Mouse (Mus musculus) limb, embryonic 14.5 days (tissue): ENCODE results near the gene Sap18b. TPM values are rescaled to one million over a fixed set of nuclear protein-coding genes. Genes with fewer than 3 reads are reported as not detected.

ENCODE experiments used
- ATAC-seq: fragments of 200-750 bp; cut with Nextera tagmentation; 2 replicates; pipeline ENCODE4 v1.8.0; 2017; ENCODE audit warnings: low read depth, moderate number of reproducible peaks, moderate TSS enrichment; ENCODE audit not compliant: low FRiP score
- DNase-seq: peaks from one replicate; pipeline ENCODE4 v3.0.0-alpha.2; 2015; ENCODE audit warnings: low spot score
- H3K27ac ChIP-seq: fragments of 300-500 bp; sonication (generic); replicated peaks from 2 replicates; pipeline ENCODE4 v1.5.1; 2014; ENCODE audit warnings: low read depth, mild to moderate bottlenecking, low read length, moderate library complexity, mixed read lengths
- H3K27me3 ChIP-seq: fragments of 300-500 bp; sonication (generic); 2 replicates; pipeline ENCODE4 v1.6.1; 2014; ENCODE audit warnings: low read length, mixed read lengths; ENCODE audit not compliant: control insufficient read depth, insufficient read depth
- H3K36me3 ChIP-seq: fragments of 300-500 bp; sonication (generic); 2 replicates; pipeline ENCODE4 v1.6.1; 2014; ENCODE audit warnings: mild to moderate bottlenecking, low read length, moderate library complexity, mixed read lengths; ENCODE audit not compliant: control insufficient read depth, insufficient read depth
- H3K4me1 ChIP-seq: fragments of 300-500 bp; sonication (generic); 2 replicates; pipeline ENCODE4 v1.6.1; 2014; ENCODE audit warnings: antibody characterized with exemption, low read length, mixed read lengths; ENCODE audit not compliant: control insufficient read depth, insufficient read depth
- H3K4me2 ChIP-seq: fragments of 300-500 bp; sonication (generic); replicated peaks from 2 replicates; pipeline ENCODE4 v1.6.1; 2014; ENCODE audit warnings: low read depth, mild to moderate bottlenecking, low read length, moderate library complexity; ENCODE audit not compliant: severe bottlenecking
- H3K4me3 ChIP-seq: fragments of 300-500 bp; sonication (generic); replicated peaks from 2 replicates; pipeline ENCODE4 v1.5.1; 2014; ENCODE audit warnings: low read length
- H3K9ac ChIP-seq: fragments of 300-500 bp; sonication (generic); 2 replicates; pipeline ENCODE4 v1.6.1; 2014; ENCODE audit warnings: mild to moderate bottlenecking, low read depth, low read length, moderate library complexity; ENCODE audit not compliant: severe bottlenecking
- H3K9me3 ChIP-seq: fragments of 300-500 bp; sonication (generic); 2 replicates; pipeline ENCODE4 v1.6.1; 2016; ENCODE audit warnings: low read length; ENCODE audit not compliant: control insufficient read depth
- POLR2A ChIP-seq: fragments of 200-500 bp; IDR thresholded peaks from 2 replicates; pipeline ENCODE4 v1.8.0; 2012; ENCODE audit warnings: inconsistent platforms, mild to moderate bottlenecking, moderate library complexity, borderline replicate concordance; ENCODE audit not compliant: insufficient read depth, insufficient read length; ENCODE audit errors: extremely low read depth
- WGBS: fragments of 180-500 bp; shearing (Covaris S2); extraction: QIAGEN DNeasy Blood & Tissue Kit; methylation state at CpG from one replicate; pipeline ENCODE4 v1.1.7; 2014; 5-methylcytosine and 5-hydroxymethylcytosine counted together
- polyA plus RNA-seq, 2 experiments: library from polyadenylated mRNA; depleted of rRNA in 1 of 2; stranded (reverse) in 1 of 2; unstranded in 1 of 2; fragments of >200 nt; fragmentation: Nextera tagmentation in 1 of 2; extraction: Ambion mirVana in 1 of 2; gene quantifications; 2 replicates each; pipeline versions ENCODE4 v1.2.1 to v1.2.3; 2012 to 2014

The Sap18b gene
- polyA plus RNA-seq, 2 experiments, result 138 to 327 TPM

DNA sequence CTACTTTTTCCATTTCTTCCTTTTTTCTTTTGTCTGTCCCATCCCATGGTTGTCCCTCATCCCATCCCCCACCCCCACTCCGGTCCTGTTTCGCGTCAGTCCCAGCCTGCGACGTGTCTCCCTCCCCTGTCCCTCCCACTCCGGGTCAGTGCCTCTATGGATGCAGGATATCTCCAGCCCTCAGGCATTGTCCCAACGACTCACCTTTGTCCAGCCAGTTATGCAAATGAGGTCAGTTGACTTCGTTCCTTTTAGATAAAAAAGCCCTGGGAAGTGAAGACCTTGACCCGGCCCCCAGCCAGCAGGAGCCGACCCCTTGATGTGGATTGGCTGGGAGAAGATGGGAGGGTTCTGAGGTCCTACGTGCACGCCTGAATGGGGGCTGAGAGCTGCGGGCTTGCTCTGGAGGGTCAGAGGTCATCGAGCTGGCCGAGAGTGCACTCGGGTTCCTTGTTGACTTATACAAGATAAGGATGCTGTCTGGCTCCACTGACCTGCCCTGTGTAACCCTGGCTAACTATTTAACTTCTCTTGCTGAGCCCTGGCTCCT is 8.4 kb downstream of the Sap18b start:
- WGBS, result under 1% methylated on average over 16 of the region's 16 CpGs
- Histone ChIP-seq H3K27me3 (no peaks in the 10 kb centered on the region), H3K4me1 (no peaks in the 10 kb centered on the region; the same call in 1 of the 2 replicates), H3K36me3 (peaks cover 6% of the 10 kb centered on the region; the same call in 1 of the 2 replicates), H3K9ac (peak overlapping the region; percentile 54), H3K4me3 (peak overlapping the region; percentile 36), H3K4me2 (peak overlapping the region; percentile 56), H3K9me3 (no peaks in the 10 kb centered on the region), H3K27ac (no peak overlapping the region)
- TF ChIP-seq POLR2A, result no peak
- ATAC-seq, result peak; percentile 68; the same call in 1 of the 2 replicates
- DNase-seq, result no peak

GRCm38 (mm10) chr8:95835891-95836290 is 10.7 kb downstream of the Sap18b start:
- no peak for TF ChIP-seq POLR2A
- no peaks in the 10 kb centered on the region; the same call in 1 of the 2 replicates for H3K4me1 ChIP-seq
- peaks cover 21% of the 10 kb centered on the region for H3K36me3 ChIP-seq
- no peak overlapping the region for H3K9ac ChIP-seq
- no peak overlapping the region for H3K4me2 ChIP-seq
- no peaks in the 10 kb centered on the region for H3K9me3 ChIP-seq
- no peaks in the 10 kb centered on the region for H3K27me3 ChIP-seq
- ATAC-seq (no peak), DNase-seq (no peak)
- H3K27ac ChIP-seq, result no peak overlapping the region
- H3K4me3 ChIP-seq, result no peak overlapping the region
- 69% methylated on average over 4 of the region's 4 CpGs for WGBS

DNA sequence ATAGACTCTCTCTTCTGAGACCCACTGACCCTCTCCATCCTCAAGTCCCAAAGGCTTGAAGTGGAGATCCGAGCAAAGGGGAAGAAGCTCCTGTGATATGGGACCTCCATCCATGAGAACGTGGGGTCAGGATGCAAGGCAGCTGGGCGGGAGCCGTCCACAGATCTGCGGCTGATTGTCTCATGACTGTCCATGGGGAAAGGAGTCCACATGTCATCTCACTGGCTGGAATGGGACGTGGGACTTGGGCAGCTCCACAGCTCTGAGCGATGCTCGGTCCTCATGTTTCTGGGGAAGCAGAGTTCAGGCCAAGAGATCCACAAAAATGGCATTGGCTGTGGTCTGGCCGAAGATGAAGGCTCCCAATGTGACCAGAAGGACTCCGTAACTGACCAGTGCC is 12.1 kb downstream of the Sap18b start:
- Histone ChIP-seq H3K27me3 (no peaks in the 10 kb centered on the region), H3K4me2 (no peak overlapping the region), H3K4me3 (no peak overlapping the region), H3K9ac (no peak overlapping the region), H3K4me1 (no peaks in the 10 kb centered on the region; the same call in 1 of the 2 replicates), H3K9me3 (no peaks in the 10 kb centered on the region), H3K36me3 (peaks cover 28% of the 10 kb centered on the region), H3K27ac (no peak overlapping the region)
- no peak for DNase-seq
- TF ChIP-seq POLR2A, result no peak
- 89% methylated on average over 10 of the region's 10 CpGs for WGBS
- ATAC-seq, result no peak

DNA sequence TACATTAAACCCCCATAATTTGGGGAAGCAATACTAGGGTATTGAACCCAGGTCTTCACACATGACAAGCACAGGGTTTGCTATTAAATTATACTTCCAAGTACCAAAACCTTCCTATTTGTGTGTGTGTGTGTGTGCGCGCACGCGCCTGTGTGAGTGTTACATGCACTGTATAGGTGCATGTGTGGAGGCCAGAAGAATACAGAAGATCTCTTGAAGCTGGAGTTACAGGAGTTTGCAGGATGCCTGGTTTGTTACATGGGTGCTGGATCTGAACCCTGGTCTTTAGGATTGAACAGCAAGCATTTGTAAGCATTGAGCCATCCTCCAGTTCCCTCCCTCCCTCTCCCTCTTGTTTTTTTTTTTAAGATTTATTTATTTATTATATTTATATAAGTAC is 14.1 kb downstream of the Sap18b start:
- Histone ChIP-seq H3K9ac (no peak overlapping the region), H3K36me3 (peaks cover 41% of the 10 kb centered on the region), H3K4me3 (no peak overlapping the region), H3K27ac (no peak overlapping the region), H3K4me2 (no peak overlapping the region), H3K9me3 (no peaks in the 10 kb centered on the region), H3K27me3 (no peaks in the 10 kb centered on the region), H3K4me1 (no peaks in the 10 kb centered on the region)
- TF ChIP-seq POLR2A, result no peak
- no peak for DNase-seq
- 97% methylated on average over 4 of the region's 4 CpGs for WGBS
- ATAC-seq, result no peak

GRCm38 (mm10) chr8:95841436-95841835 is 16.3 kb downstream of the Sap18b start:
- peaks cover 60% of the 10 kb centered on the region for H3K36me3 ChIP-seq
- TF ChIP-seq POLR2A, result no peak
- H3K27ac ChIP-seq, result no peak overlapping the region
- 90% methylated on average over 15 of the region's 15 CpGs for WGBS
- H3K27me3 ChIP-seq, result no peaks in the 10 kb centered on the region
- no peaks in the 10 kb centered on the region for H3K9me3 ChIP-seq
- DNase-seq (no peak), ATAC-seq (no peak)
- no peak overlapping the region for H3K9ac ChIP-seq
- no peak overlapping the region for H3K4me2 ChIP-seq
- H3K4me1 ChIP-seq, result no peaks in the 10 kb centered on the region
- H3K4me3 ChIP-seq, result no peak overlapping the region

DNA sequence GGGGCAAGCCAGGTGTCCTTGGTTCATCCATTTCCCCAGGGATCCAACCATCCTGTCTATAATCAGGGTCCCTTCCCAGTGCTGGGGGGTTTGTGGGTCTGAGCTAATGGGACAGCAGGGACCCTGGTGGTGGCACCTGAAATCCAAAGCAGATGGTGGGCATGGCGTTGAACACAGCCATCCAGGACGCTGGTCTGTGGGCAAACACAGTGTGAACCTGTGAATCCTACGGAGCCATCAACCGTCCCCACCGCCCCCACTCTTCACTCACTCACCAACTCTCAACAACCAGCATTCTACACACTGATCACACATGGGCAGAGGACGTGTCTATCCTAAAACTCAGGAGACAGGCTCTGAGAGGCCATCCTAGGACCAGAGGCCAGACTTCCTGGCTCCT is 18.8 kb downstream of the Sap18b start:
- DNase-seq (no peak), ATAC-seq (no peak)
- Histone ChIP-seq H3K27ac (no peak overlapping the region), H3K27me3 (no peaks in the 10 kb centered on the region), H3K9me3 (no peaks in the 10 kb centered on the region), H3K4me2 (no peak overlapping the region), H3K9ac (no peak overlapping the region), H3K36me3 (peaks cover 62% of the 10 kb centered on the region), H3K4me1 (no peaks in the 10 kb centered on the region), H3K4me3 (no peak overlapping the region)
- WGBS, result 89% methylated on average over 6 of the region's 6 CpGs
- no peak for TF ChIP-seq POLR2A
